Mouse (Mus musculus): ENCODE measurements around the gene Htr5a. TPM values are rescaled to one million over a fixed set of nuclear protein-coding genes. Genes with fewer than 3 reads are reported as not detected.

Gene Htr5a
- polyA plus RNA-seq, 1 experiment from 2014 or later, result not detected

DNA sequence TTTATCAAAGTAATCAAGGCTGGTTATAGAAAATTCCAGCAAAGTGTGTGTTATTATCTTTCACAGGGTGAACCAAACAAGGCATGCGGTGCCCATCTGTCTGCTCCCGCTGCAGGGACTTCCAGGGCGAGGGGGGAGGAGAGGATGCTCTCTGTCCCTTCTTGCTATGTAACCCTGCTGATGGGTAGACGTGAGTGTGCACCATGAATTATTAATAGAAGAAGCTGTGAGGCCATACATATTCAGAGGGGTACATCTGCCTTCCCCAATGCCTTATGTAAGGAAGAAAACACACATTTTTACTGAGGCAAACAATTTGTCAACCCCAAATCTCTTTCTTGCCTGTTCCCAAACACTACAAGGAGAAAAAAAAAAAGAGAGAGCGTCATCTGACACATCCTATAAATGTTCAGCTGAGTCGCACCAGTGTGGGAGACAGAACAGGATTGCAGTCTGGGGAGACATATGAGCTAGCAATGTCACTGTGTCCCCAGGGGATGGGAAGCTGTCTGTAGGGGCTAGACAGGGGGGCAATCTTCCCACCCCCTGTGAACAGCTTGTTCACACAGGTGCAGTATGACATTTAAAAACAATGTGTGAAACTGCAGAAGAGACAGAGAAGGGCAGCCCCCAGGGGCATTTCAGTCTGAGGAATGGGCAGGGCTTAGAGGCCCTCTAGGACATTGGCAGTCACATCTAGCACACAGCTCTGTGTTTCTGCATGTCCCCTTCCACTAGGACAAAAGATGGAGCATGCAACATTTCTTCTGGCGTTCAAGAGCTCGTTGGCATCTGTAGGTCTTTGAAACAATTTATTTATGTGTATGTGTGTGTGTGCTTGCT is 31.5 kb downstream of the Htr5a start:
- 76% methylated on average over 8 of the region's 8 CpGs for WGBS (ENCODE audit: missing documents)

DNA sequence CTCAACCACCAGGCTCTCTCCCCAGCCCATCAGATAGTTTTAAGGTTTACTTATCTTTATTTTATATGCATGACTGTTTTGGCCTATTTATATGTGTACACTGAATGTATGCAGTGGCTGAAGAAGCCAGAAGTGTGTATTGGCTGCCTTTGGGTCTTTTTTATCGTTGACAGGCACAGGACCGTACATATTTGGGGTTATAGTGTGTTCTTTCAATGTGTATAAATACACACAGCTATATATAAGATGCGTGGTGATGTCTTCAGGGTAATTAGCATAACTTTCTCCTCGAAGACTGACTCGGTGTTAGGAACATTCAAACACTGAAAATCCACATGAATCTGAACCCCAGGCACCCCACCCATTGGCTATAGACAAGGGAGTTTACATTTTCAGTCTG is 32.3 kb downstream of the Htr5a start:
- Histone ChIP-seq H3K27ac (no peak overlapping the region), H3K36me3 (ENCODE audit: inconsistent target) (no peaks in the 10 kb centered on the region), H3K4me3 (ENCODE audit: inconsistent target) (no peak overlapping the region), H3K79me2 (ENCODE audit: inconsistent target) (no peaks in the 10 kb centered on the region)
- 91% methylated on average over 5 of the region's 5 CpGs for WGBS (ENCODE audit: missing documents)

More for the DNA sequence above, 31.5 kb downstream of the Htr5a start:
- Histone ChIP-seq H3K79me2 (ENCODE audit: inconsistent target) (no peaks in the 10 kb centered on the region), H3K27ac (no peak overlapping the region), H3K4me3 (ENCODE audit: inconsistent target) (no peak overlapping the region), H3K36me3 (ENCODE audit: inconsistent target) (no peaks in the 10 kb centered on the region)

DNA sequence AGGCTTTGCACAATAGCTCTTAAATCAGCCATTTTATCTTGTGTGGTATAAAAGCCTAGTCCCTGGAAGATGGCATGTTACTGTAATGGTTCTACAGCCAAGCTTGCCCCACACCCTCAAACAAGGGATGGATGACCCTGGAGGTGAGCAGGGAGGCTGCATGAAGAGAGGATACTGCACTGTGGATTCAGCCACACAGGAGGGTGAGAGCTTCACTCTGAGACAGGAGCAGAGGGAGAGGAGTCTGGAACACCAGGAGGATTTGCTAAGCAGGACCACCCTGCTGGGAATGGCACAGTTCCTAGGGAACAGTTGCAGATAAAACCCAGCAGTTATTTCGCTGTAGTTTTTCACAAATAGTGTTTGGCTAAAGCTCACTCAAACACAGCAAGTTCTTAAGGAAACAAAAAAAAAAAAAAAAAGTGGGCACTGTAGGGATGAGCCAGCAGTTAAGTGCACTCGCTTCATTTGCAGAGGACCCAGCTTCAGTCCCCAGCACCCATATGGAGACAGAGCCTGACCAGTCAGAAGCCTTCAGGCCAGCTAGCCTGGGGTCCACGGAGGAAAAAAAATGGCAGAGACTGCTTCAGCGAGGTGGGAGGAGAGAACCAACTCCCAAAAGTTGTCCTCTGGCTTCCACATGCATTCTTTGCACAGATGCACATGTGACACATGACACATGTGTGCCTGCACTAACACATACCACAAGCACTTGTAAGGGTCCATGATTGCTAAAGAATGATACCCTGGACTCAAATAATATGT is 33.6 kb downstream of the Htr5a start:
- no peak overlapping the region for H3K4me3 ChIP-seq (ENCODE audit: inconsistent target)
- 67% methylated on average over 4 of the region's 4 CpGs for WGBS (ENCODE audit: missing documents)
- H3K79me2 ChIP-seq (ENCODE audit: inconsistent target), result no peaks in the 10 kb centered on the region
- no peaks in the 10 kb centered on the region for H3K36me3 ChIP-seq (ENCODE audit: inconsistent target)
- no peak overlapping the region for H3K27ac ChIP-seq

DNA sequence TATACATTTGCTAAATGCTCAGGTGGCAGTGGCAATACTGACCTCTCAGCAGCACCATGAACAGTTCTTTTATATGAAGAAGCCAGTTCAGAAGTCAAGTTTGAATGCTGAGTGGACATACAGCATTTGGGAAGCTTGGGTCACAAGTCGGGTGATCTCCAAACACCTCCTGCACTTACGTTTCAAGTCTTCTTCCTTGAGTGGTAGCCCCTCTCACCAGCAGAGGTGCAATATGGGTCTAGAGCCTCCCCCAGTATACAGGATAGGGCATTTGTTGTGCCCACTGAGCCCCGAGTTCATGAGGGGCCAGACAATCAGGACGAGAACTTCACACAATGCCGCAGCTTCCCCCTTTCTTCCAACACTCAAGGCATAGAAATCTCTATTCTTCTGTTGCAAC is 36.4 kb downstream of the Htr5a start:
- WGBS (ENCODE audit: missing documents), result 88% methylated on average over 5 of the region's 5 CpGs
- Histone ChIP-seq H3K4me3 (ENCODE audit: inconsistent target) (no peak overlapping the region), H3K36me3 (ENCODE audit: inconsistent target) (no peaks in the 10 kb centered on the region), H3K79me2 (ENCODE audit: inconsistent target) (no peaks in the 10 kb centered on the region), H3K27ac (no peak overlapping the region)

DNA sequence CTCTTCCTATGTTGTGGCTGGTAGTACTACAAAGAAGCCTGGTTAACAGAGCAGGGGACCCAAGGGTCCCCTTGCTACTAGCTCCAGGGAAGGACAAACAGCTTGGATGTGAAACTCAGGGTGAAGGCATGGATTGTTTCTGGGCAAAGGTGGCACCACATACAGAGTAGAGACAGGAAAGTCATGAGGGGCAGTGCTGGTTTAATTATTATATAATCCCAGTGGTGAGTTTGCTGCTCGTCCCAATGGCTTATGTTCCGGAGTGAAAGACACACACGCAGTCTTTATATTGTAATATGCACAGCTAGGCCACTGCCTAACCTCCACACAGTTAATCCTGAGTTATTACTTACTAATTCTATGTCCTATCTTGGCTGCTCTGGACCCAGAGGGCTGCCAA is 37.8 kb downstream of the Htr5a start:
- Histone ChIP-seq H3K79me2 (ENCODE audit: inconsistent target) (no peaks in the 10 kb centered on the region), H3K4me3 (ENCODE audit: inconsistent target) (no peak overlapping the region), H3K36me3 (ENCODE audit: inconsistent target) (no peaks in the 10 kb centered on the region), H3K27ac (no peak overlapping the region)
- 87% methylated on average over 3 of the region's 3 CpGs for WGBS (ENCODE audit: missing documents)

DNA sequence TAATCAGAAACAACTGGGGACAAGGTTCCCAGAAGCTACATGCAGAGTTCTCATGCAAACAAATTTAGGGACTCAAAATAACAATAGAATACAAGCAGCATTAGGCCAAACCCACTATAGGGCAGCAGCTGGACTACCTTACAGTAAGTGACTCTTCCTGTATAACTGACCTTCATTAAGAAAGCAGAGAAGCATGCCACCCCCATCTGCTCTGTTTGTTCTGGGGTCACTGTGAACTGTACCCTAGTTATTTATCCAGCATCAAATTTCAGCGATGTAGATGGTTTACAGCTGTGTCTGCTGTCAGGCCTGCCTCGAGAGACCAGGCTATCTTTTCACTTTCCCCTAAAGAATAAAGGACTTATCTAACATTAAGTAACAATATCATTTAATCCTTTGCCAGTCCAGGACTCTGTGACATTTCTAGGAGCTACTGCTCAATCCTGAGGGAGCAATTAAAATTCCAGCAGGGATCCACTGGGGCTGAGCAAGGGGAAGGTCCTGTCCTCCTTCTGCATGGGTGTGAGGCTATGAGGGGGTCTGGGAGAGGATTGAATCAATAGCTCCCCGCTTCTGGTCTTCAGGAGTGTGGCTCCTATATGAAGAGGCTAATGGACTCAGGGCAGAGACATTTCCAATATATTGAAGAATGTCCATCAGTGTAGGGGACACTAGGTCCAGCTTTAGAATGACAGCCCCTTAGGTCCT is 38.5 kb downstream of the Htr5a start:
- 67% methylated on average over 3 of the region's 3 CpGs for WGBS (ENCODE audit: missing documents)
- H3K27ac ChIP-seq, result no peak overlapping the region
- no peaks in the 10 kb centered on the region for H3K79me2 ChIP-seq (ENCODE audit: inconsistent target)
- no peak overlapping the region for H3K4me3 ChIP-seq (ENCODE audit: inconsistent target)
- H3K36me3 ChIP-seq (ENCODE audit: inconsistent target), result no peaks in the 10 kb centered on the region

DNA sequence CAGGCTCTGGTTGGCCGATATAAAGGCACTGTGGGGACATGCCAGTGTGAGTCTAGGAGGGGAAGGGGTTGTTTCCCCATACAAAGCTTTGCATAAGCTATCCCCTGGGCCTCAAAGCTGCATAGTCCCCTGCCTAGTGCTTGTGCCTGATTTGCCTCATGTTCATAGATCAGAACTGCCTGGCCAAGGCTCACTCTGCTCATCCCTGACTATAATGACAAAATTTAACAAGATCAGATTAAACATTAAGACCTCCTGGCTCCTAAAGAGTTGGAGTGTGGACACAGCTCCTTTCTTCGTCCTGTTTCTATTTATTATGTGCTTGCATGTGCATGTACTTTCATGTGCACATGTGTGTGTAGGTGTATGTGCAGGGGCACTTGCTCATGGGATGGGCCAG is 39.3 kb downstream of the Htr5a start:
- H3K36me3 ChIP-seq (ENCODE audit: inconsistent target), result no peaks in the 10 kb centered on the region
- 77% methylated on average over 2 of the region's 2 CpGs for WGBS (ENCODE audit: missing documents)
- H3K4me3 ChIP-seq (ENCODE audit: inconsistent target), result no peak overlapping the region
- no peak overlapping the region for H3K27ac ChIP-seq
- no peaks in the 10 kb centered on the region for H3K79me2 ChIP-seq (ENCODE audit: inconsistent target)

DNA sequence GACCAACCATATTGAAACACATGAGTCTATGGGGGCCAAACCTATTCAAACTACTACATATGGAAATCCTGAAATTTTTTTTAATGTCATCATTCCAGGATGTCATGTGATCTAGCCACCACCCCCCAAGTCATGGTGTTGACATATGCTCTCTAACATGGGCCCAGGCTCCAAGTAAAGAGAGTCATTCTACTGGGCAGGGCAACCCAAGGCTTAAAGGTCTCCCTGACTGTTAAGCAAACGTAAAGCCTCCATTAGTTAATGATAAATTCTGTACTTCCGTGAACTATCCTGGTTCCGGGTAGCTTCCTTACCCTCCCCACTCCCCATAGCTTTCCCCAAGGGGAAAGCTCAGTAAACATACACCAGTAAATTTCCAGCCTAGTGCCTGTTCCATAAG is 46.1 kb downstream of the Htr5a start:
- 80% methylated on average over 3 of the region's 3 CpGs for WGBS (ENCODE audit: missing documents)
- Histone ChIP-seq H3K4me3 (ENCODE audit: inconsistent target) (no peak overlapping the region), H3K36me3 (ENCODE audit: inconsistent target) (no peaks in the 10 kb centered on the region), H3K79me2 (ENCODE audit: inconsistent target) (no peaks in the 10 kb centered on the region), H3K27ac (no peak overlapping the region)

DNA sequence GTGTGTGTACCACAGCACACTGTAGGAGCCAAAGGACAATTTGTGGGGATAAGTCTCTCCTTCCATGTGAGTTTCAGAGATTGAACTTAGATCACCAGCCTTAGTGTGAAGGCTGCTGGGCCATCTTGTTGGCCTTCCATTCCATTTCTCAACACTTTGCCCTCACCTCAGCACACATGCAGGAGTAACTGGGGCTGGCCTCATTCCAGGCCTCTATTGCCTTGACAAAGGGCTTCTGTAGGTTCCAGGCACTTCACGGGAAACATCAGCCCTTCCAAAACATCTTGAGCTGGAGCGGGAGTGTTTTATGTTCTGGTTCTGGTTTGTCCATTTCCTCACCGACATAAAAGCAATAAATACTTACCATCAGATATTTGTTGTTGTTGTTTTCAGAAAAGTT is 54.0 kb downstream of the Htr5a start:
- 96% methylated on average over 3 of the region's 3 CpGs for WGBS (ENCODE audit: missing documents)
- Histone ChIP-seq H3K27ac (no peak overlapping the region), H3K79me2 (ENCODE audit: inconsistent target) (no peaks in the 10 kb centered on the region), H3K36me3 (ENCODE audit: inconsistent target) (no peaks in the 10 kb centered on the region), H3K4me3 (ENCODE audit: inconsistent target) (no peak overlapping the region)

DNA sequence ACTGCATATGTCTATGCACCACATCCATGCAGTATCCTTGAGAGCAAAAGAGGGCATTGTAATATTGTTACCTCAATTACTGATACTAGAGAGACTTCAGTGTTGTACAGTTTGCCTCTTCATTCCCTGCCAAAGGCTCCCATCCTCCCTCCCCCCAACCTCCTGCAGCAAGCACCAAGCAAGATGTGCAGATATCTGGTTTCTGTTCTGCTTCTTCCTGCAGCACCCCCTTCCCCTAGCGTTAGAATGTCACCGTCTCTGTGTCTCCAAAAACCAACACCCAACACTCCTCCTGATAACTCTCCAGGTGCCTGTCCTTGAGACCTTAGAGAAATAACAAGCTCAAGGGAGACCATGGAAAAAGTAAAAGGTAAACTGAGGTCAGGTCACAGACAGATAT is 57.8 kb downstream of the Htr5a start:
- Histone ChIP-seq H3K36me3 (ENCODE audit: inconsistent target) (no peaks in the 10 kb centered on the region), H3K4me3 (ENCODE audit: inconsistent target) (no peak overlapping the region), H3K79me2 (ENCODE audit: inconsistent target) (no peaks in the 10 kb centered on the region), H3K27ac (no peak overlapping the region)
- WGBS (ENCODE audit: missing documents), result 30% methylated on average over 2 of the region's 2 CpGs

DNA sequence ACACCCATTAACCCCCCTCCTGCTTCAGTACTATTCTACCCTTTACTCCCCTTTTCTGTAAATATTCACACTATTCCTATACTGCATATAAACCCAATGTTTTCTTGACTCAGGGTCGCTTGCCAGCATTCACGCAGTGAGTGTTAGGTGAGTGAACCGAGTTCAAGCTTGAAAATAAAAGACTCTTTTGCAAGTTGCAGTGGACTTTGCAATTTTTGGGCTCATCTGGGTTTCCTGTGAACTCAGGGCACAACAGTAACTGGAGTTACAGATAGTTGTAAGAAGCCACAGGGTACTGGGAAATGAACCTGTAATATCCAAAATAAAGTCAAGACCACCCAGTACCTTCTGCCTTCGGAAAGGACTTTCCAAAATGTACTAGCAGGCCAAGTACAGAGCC is 58.2 kb downstream of the Htr5a start:
- WGBS (ENCODE audit: missing documents), result 91% methylated on average over 4 of the region's 4 CpGs
- no peak overlapping the region for H3K4me3 ChIP-seq (ENCODE audit: inconsistent target)
- no peaks in the 10 kb centered on the region for H3K36me3 ChIP-seq (ENCODE audit: inconsistent target)
- H3K27ac ChIP-seq, result no peak overlapping the region
- no peaks in the 10 kb centered on the region for H3K79me2 ChIP-seq (ENCODE audit: inconsistent target)

Other genes with a start within 250 kb of the Htr5a start
- 7.1 to 12.2 TPM (median 7.3 TPM) in 3 replicates for gene Paxip1, start 50.5 kb upstream of the Htr5a start, polyA plus RNA-seq (2018)
- gene Insig1, start 229.2 kb downstream of the Htr5a start, polyA plus RNA-seq (2018), result 37.8 to 108 TPM (median 89.9 TPM) in 3 replicates

Measured in macrophage (primary cell).